Mouse (Mus musculus): ENCODE results near the gene Myh3. TPM values are rescaled to one million over a fixed set of nuclear protein-coding genes. Genes with fewer than 3 reads are reported as not detected.

The Myh3 gene
- 0.02 and 0.05 TPM in 2 replicates for polyA plus RNA-seq (2012; rRNA removed)

DNA sequence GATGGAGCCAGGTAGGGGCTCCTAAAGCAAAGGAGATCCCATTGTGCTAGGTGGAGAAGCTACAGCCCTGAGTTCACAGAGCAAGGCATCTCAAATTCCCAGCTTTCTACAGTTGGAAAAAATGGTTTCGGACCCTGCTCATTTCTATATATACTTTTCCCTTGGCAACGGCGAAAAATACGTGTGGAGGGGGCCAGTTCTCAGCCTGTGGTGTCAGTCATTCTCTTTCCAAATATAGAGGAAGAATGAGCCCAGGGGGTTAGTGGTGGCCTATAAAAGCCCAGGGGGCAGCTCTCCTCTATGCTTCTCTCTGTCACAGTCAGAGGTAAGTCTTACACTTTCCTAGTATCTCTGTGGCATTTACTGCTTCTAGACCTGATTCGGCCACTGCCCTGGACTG, at the start of gene Myh3:
Gene Myh3 (plus strand): TSS at position 301 of the 400 bp plus-strand sequence.

DNA sequence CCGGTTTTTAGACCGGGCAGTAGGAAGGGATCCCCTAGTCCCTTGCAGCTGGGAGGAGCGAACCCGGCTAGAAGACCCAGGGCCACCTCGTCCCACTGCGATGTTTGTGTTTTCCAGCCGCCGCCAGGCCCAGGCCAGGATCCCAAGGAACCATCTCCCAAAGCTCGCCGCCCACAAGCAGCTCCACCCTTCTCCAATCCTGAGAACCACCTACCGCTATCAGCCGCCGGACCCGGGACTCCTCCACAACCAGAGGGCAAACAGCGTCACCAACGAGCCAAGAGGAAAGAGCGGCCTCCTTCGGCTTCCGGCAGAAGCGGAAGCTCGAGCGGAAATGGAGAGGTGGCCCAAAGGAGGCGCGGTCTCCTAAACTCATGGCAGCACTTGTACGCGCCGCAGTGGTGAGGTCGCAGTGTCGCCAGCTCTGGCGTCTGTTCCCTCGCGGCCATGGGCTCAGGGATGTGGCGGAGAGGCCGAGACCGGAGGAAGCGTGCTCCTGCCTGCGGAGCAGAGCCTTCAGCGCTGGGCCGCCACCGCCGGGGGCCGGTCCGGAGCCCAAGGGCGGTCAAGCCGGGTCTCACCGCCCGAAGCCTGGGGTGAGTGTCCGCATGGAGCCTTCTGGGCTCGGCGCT, 25.7 kb upstream of the Myh3 start, which contains the start of the genes Adprm and Sco1:
Gene Adprm (minus strand): TSS at position 274 of the 632 bp plus-strand sequence.
Gene Sco1 (plus strand): TSS at position 350 of the 632 bp plus-strand sequence.

Other genes starting within 250 kb of the Myh3 start
- 2.2 and 3.0 TPM in 2 replicates for gene Pirt, start 166.3 kb upstream of the Myh3 start, polyA plus RNA-seq (2012; rRNA removed)
- gene Tmem238l, start 121.7 kb upstream of the Myh3 start, polyA plus RNA-seq (2012; rRNA removed) = 31.0 and 42.4 TPM in 2 replicates
- gene Tmem220, start 53.1 kb upstream of the Myh3 start, polyA plus RNA-seq (2012; rRNA removed) = 0.94 and 1.3 TPM in 2 replicates
- gene Adprm, start 25.7 kb upstream of the Myh3 start, polyA plus RNA-seq (2012; rRNA removed) = 1.6 and 2.5 TPM in 2 replicates
- gene Sco1, start 25.6 kb upstream of the Myh3 start, polyA plus RNA-seq (2012; rRNA removed) = 4.2 and 4.3 TPM in 2 replicates
- gene Myh2, start 92.7 kb downstream of the Myh3 start, polyA plus RNA-seq (2012; rRNA removed) = 0.68 and 0.74 TPM in 2 replicates
- gene Myh1, start 121.8 kb downstream of the Myh3 start, polyA plus RNA-seq (2012; rRNA removed) = 2.5 and 7.2 TPM in 2 replicates
- gene Myh4, start 159.7 kb downstream of the Myh3 start, polyA plus RNA-seq (2012; rRNA removed) = 0.11 TPM in 1 of 2 replicates, not detected in the other
- gene Myh8, start 198.8 kb downstream of the Myh3 start, polyA plus RNA-seq (2012; rRNA removed) = 1.9 and 7.5 TPM in 2 replicates
- 0.09 TPM in 1 of 2 replicates, not detected in the other for gene Myh13, start 243.4 kb downstream of the Myh3 start, polyA plus RNA-seq (2012; rRNA removed)

Measured in stomach, adult 2 months (tissue).